In the genomic region with DNA sequence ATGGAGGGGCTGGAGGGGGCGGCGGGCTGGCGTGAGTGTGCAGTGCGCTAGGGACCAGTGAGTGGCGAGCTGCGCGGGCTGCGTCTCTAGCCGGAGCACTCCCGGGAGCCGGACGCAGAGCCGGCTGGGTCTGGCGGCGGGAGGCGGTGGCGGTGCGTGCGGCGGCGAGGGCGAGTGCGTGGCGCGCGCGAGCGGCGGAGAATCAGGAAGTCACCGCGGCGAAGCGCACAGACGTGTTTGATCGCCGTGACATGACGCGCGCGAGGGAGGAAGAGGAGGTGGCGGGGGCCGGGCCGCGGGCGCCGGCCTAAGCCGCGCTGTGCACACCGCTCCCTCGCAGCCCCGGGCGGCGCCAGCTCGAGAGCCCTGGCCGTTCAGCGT, we compare ENCODE assay signal across 8 mouse cellular contexts. TPM values are rescaled to one million over a fixed set of nuclear protein-coding genes. Genes with fewer than 3 reads are reported as not detected.
A peak's percentile ranks its signal among the peaks of the same experiment; 100 is the strongest.
DNase-seq lines count a peak whose midpoint lies in the region; ATAC-seq and TF ChIP-seq lines count a peak whose summit lies in the region.

No protein-coding gene starts in this region.

- no peaks in the 10 kb centered on the region for H3K27me3 ChIP-seq in hindbrain, postnatal 0 days (ENCODE audit: insufficient read depth, low read length)
- peaks cover 32% of the 10 kb centered on the region for H3K27me3 ChIP-seq in liver, embryonic 14.5 days (ENCODE audit: control insufficient read depth, insufficient read depth, low read length)
- peaks cover 28% of the 10 kb centered on the region for H3K27me3 ChIP-seq in myocyte (ENCODE audit: control insufficient read depth, insufficient read depth, insufficient read length)
- H3K27me3 ChIP-seq in stomach, embryonic 16.5 days (ENCODE audit: control insufficient read depth, insufficient read depth, low read length), result no peaks in the 10 kb centered on the region

- H3K9me3 ChIP-seq in hindbrain, postnatal 0 days (ENCODE audit: low read length), result no peaks in the 10 kb centered on the region
- no peaks in the 10 kb centered on the region for H3K9me3 ChIP-seq in liver, embryonic 14.5 days (ENCODE audit: control insufficient read depth, low read length)
- H3K9me3 ChIP-seq in stomach, embryonic 16.5 days (replicated peaks; ENCODE audit: control insufficient read depth, low read length), result no peaks in the 10 kb centered on the region

- H3K9ac ChIP-seq in hindbrain, postnatal 0 days (replicated peaks; ENCODE audit: low read length), result peak overlapping the region; percentile 60
- H3K9ac ChIP-seq in liver, embryonic 14.5 days (replicated peaks), result no peak overlapping the region
- peak overlapping the region; percentile 88 for H3K9ac ChIP-seq in stomach, embryonic 16.5 days (ENCODE audit: low read length)

- peak overlapping the region; percentile 5 for H3ac ChIP-seq in myocyte (ENCODE audit: control insufficient read depth, insufficient read length)

- H3K79me2 ChIP-seq in myocyte (ENCODE audit: control insufficient read depth, insufficient read depth), result no peaks in the 10 kb centered on the region

- H3K4me1 ChIP-seq in brown adipose tissue, adult 24 weeks (ENCODE audit: control insufficient read depth, insufficient read depth, insufficient read length, low read length), result peaks cover 6% of the 10 kb centered on the region; the same call in 1 of the 2 replicates
- H3K4me1 ChIP-seq in hindbrain, postnatal 0 days (ENCODE audit: insufficient read depth, low read length), result no peaks in the 10 kb centered on the region; the same call in 1 of the 2 replicates
- H3K4me1 ChIP-seq in liver, embryonic 14.5 days (replicated peaks; ENCODE audit: control insufficient read depth in 2 of 2, insufficient read depth in 2 of 2, low read length in 1 of 2), result peaks cover 0 to 6% of the 10 kb centered on the region in 2 experiments; a peak in 1 of 4 replicates
- H3K4me1 ChIP-seq in stomach, embryonic 16.5 days (ENCODE audit: control insufficient read depth, insufficient read depth, low read length), result 0 out of 2 replicates have a peak, but pooled peaks cover 7% of the 10 kb centered on the region

- H3K4me3 ChIP-seq in brown adipose tissue, adult 24 weeks (ENCODE audit: insufficient read depth, low read depth, low read length), result peak overlapping the region; percentile 78
- peak overlapping the region; percentile 90 for H3K4me3 ChIP-seq in gastrocnemius, adult 2 months
- peak overlapping the region; percentile 72 for H3K4me3 ChIP-seq in hindbrain, postnatal 0 days (ENCODE audit: low read length)
- H3K4me3 ChIP-seq in liver, embryonic 14.5 days (ENCODE audit: insufficient read depth in 1 of 2, low read depth in 2 of 2, low read length in 2 of 2), result peak overlapping the region; percentile 56 to 66
- H3K4me3 ChIP-seq in myocyte, result no peak overlapping the region
- H3K4me3 ChIP-seq in stomach, embryonic 16.5 days (replicated peaks; ENCODE audit: low read length), result peak overlapping the region; percentile 88

- peak; percentile 54 for DNase-seq in embryo, embryonic 10 days (ENCODE audit: low spot score)
- no peak for DNase-seq in embryo, embryonic 9.5 days (ENCODE audit: extremely low spot score)
- peak; percentile 83 for DNase-seq in gastrocnemius, adult 2 months
- DNase-seq in hindbrain, postnatal 0 days (ENCODE audit: low spot score), result peak; percentile 69
- DNase-seq in liver, embryonic 14.5 days (ENCODE audit: low read depth in 3 of 3, low spot score in 3 of 3), result peak in 1 of 3 experiments; percentile 7

- no peak for TF ChIP-seq EP300 in liver, embryonic 14.5 days (IDR thresholded peaks at IDR 0.05; ENCODE audit: low read depth)

- TF ChIP-seq CTCF in gastrocnemius, adult 2 months (IDR thresholded peaks at IDR 0.05), result no peak
- no peak for TF ChIP-seq CTCF in hindbrain, postnatal 0 days (IDR thresholded peaks at IDR 0.05; ENCODE audit: low read depth)
- TF ChIP-seq CTCF in liver, embryonic 14.5 days (IDR thresholded peaks at IDR 0.05; ENCODE audit: low read depth), result no peak

- intact Hi-C loops in gastrocnemius, adult 2 months (cut with DNase I), result loop anchor here (10.0 kb wide), 1 partner anchor 108 kb away; no protein-coding TSS in a partner anchor

- ATAC-seq in hindbrain, postnatal 0 days, result peak; percentile 44
- ATAC-seq in liver, embryonic 14.5 days (ENCODE audit: insufficient read depth), result 0 out of 2 replicates have a peak, but pooled peaks have one; percentile 4
- peak; percentile 54; the same call in 1 of the 2 replicates for ATAC-seq in stomach, embryonic 16.5 days (ENCODE audit: insufficient read depth, low FRiP score)

- peak overlapping the region; percentile 91 for H3K4me2 ChIP-seq in hindbrain, postnatal 0 days (ENCODE audit: low read depth, low read length)
- peak overlapping the region; percentile 93 for H3K4me2 ChIP-seq in liver, embryonic 14.5 days (ENCODE audit: low read depth)
- H3K4me2 ChIP-seq in myocyte (ENCODE audit: low read depth), result peak overlapping the region; percentile 94
- H3K4me2 ChIP-seq in stomach, embryonic 16.5 days (ENCODE audit: low read depth, low read length), result peak overlapping the region; percentile 98

- whole genome bisulfite sequencing in hindbrain, postnatal 0 days, result 7% methylated on average over 38 of the region's 56 CpGs
- under 1% methylated on average over 50 of the region's 56 CpGs for WGBS in liver, embryonic 14.5 days (ENCODE audit: insufficient replicate concordance)
- under 1% methylated on average over 51 of the region's 56 CpGs for WGBS in stomach, embryonic 16.5 days

- TF ChIP-seq POLR2A in myocyte (IDR thresholded peaks at IDR 0.05; ENCODE audit: insufficient read length, low read depth), result no peak

- peak overlapping the region; percentile 66 for H3K27ac ChIP-seq in brown adipose tissue, adult 24 weeks (replicated peaks; ENCODE audit: low read depth, low read length)
- peak overlapping the region; percentile 97 for H3K27ac ChIP-seq in gastrocnemius, adult 2 months
- peak overlapping the region; percentile 79 for H3K27ac ChIP-seq in hindbrain, postnatal 0 days
- H3K27ac ChIP-seq in liver, embryonic 14.5 days, result no peak overlapping the region
- peak overlapping the region; percentile 80 for H3K27ac ChIP-seq in stomach, embryonic 16.5 days (ENCODE audit: low read length)

- no peaks in the 10 kb centered on the region for H3K36me3 ChIP-seq in hindbrain, postnatal 0 days (ENCODE audit: insufficient read depth, low read length)
- H3K36me3 ChIP-seq in liver, embryonic 14.5 days (replicated peaks; ENCODE audit: control insufficient read depth, insufficient read depth, low read depth), result no peaks in the 10 kb centered on the region
- no peaks in the 10 kb centered on the region for H3K36me3 ChIP-seq in myocyte (ENCODE audit: control insufficient read depth, insufficient read depth)
- H3K36me3 ChIP-seq in stomach, embryonic 16.5 days (ENCODE audit: control insufficient read depth, insufficient read depth, low read length), result no peaks in the 10 kb centered on the region

TF ChIP-seq in myocyte, 11 proteins besides CTCF, POLR2A, EP300 and RAD21:
- no peak for TF ChIP-seq MYOG (IDR thresholded peaks at IDR 0.05; ENCODE audit: control insufficient read depth in 1 of 3, insufficient read depth in 1 of 3, insufficient read length in 2 of 3, low read depth in 2 of 3)
- no peak for TF ChIP-seq E2F4 (IDR thresholded peaks at IDR 0.05; ENCODE audit: insufficient read depth)
- no peak for TF ChIP-seq POLR2AphosphoS2 (IDR thresholded peaks at IDR 0.05; ENCODE audit: insufficient read length, low read depth)
- no peak for TF ChIP-seq TCF3 (IDR thresholded peaks at IDR 0.05; ENCODE audit: insufficient read length, low read depth)
- no peak for TF ChIP-seq TCF12 (IDR thresholded peaks at IDR 0.05; ENCODE audit: insufficient read depth, poor library complexity, severe bottlenecking)
- no peak for TF ChIP-seq CEBPB (IDR thresholded peaks at IDR 0.05; ENCODE audit: insufficient read depth, poor library complexity, severe bottlenecking)
- no peak for TF ChIP-seq SRF (IDR thresholded peaks at IDR 0.05; ENCODE audit: control insufficient read depth, insufficient read length, low read depth)
- TF ChIP-seq MYOD1 (IDR thresholded peaks at IDR 0.05; ENCODE audit: control insufficient read depth in 1 of 3, insufficient read length in 2 of 3, low read depth in 2 of 3), result no peak
- TF ChIP-seq MAX (IDR thresholded peaks at IDR 0.05; ENCODE audit: low read depth), result no peak
- TF ChIP-seq USF1 (IDR thresholded peaks at IDR 0.05; ENCODE audit: low read depth), result no peak
- TF ChIP-seq REST (IDR thresholded peaks at IDR 0.05; ENCODE audit: insufficient read depth, insufficient read length), result no peak

RNA-seq across cellular contexts. Expression of a gene that starts 2.3 kb away (rescaled TPM):
- 39.5 and 44.3 TPM in 2 replicates for polyA plus RNA-seq in brown adipose tissue, adult 24 weeks (2012; ENCODE audit: insufficient read depth, insufficient read length, missing spikeins)
- 10 to 100 TPM; 42.9 to 59.8 TPM for total RNA-seq in gastrocnemius, adult 2 months (2021)
- 82.0 and 94.3 TPM in 2 replicates for total RNA-seq in hindbrain, postnatal 0 days (2014; rRNA removed)
- 87.0 and 87.7 TPM in 2 replicates for polyA plus RNA-seq in hindbrain, postnatal 0 days (2015; fragmentation: Nextera tagmentation; extraction: Ambion mirVana)
- 3.0 and 5.3 TPM in 2 replicates for polyA plus RNA-seq in liver, embryonic 14.5 days (2012; rRNA removed)
- polyA plus RNA-seq in liver, embryonic 14.5 days (2014; fragmentation: Nextera tagmentation; extraction: Ambion mirVana), result 2.0 and 3.3 TPM in 2 replicates
- polyA plus RNA-seq in myocyte (2012; fragmentation: generic; extraction: Trizol), result 2.0 TPM
- 45.8 and 49.4 TPM in 2 replicates for polyA plus RNA-seq in stomach, embryonic 16.5 days (2015; fragmentation: Nextera tagmentation; extraction: Ambion mirVana)

Comparison
In these comparisons a context has a peak if more than half of its experiments do, and no peak if none do; other contexts are left out.
1. ATAC-seq: peak in every context shown above with its lines; median percentile 54 in stomach, embryonic 16.5 days; 44 in hindbrain, postnatal 0 days; 4 in liver, embryonic 14.5 days.